8 mouse cellular contexts compared by ENCODE assay signal in the genomic region with DNA sequence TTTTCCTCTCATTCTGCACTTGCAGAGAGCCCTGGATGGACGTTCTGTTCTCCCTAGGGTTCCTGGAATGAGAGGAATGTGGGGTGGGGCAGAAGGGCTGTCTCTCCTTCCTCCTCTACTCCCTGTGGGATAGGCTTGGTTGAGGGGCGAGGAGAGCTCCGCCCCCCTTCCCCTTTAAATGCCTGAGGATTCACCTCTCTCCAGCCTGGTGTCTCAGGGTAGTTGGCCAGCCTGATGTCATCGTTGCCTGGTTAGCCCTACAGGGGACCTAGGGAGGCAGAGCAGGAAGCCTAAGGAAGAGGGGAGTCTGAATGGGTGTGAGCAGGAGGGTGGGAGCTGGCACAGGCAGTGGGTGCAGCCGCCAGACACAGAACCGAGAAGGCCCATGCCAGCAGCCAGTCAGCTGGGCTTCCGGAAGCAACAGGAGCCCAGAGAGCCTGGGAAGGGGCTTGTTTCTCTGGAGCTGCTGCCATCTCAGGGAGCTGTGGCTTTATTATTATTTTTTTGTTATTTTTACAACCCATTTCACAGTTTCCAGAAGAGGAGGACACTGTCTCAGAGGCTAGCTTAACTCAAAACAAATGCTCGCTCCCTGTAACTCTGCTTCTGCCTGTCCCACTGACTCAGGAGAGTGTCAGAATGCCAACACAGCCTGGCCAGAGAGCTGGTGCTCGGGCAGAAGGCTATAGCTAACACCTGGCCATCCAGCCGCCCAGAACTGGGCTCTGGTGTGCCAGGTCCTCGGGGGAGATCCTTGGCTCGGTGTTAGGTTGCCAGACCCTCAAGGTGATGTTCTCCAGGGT. TPM values are rescaled to one million over a fixed set of nuclear protein-coding genes. Genes with fewer than 3 reads are reported as not detected.
DNase-seq lines count a peak whose midpoint lies in the region; ATAC-seq lines count a peak whose summit lies in the region.

No protein-coding gene starts in this region.

- H3K4me2 ChIP-seq in embryonic facial prominence, embryonic 12.5 days (replicated peaks): 0 out of 2 replicates have a peak overlapping the region, but pooled peaks have one; percentile 7
- H3K4me2 ChIP-seq in intestine, embryonic 15.5 days (replicated peaks): peak overlapping the region; percentile 40

- no peak for ATAC-seq in embryonic facial prominence, embryonic 12.5 days (ENCODE audit: insufficient number of reproducible peaks, insufficient read depth, low FRiP score, low TSS enrichment)
- ATAC-seq in intestine, embryonic 15.5 days: peak; percentile 70

- intact Hi-C loops in heart, postnatal 25 days (cut with DNase I): no loop called here

- DNase-seq in heart, embryonic 10.5 days (ENCODE audit: low spot score): no peak
- no peak for DNase-seq in heart, postnatal 25 days (ENCODE audit: low spot score)
- peak; percentile 69 for DNase-seq in lung, postnatal 14 days
- no peak for DNase-seq in left cerebral cortex, adult 18-20 months (ENCODE audit: low spot score in 2 of 2)
- no peak for DNase-seq in spleen, postnatal 36 days (ENCODE audit: low spot score in 2 of 2)
- no peak for DNase-seq in ovary, adult 18-20 months (ENCODE audit: low spot score)

- no peaks in the 10 kb centered on the region for H3K9me3 ChIP-seq in heart, embryonic 10.5 days
- no peaks in the 10 kb centered on the region for H3K9me3 ChIP-seq in embryonic facial prominence, embryonic 12.5 days
- H3K9me3 ChIP-seq in intestine, embryonic 15.5 days: no peaks in the 10 kb centered on the region

- peak overlapping the region; percentile 30; the same call in 1 of the 2 replicates for H3K4me3 ChIP-seq in heart, embryonic 10.5 days
- no peak overlapping the region for H3K4me3 ChIP-seq in embryonic facial prominence, embryonic 12.5 days
- 0 out of 2 replicates have a peak overlapping the region, but pooled peaks have one; percentile 10 for H3K4me3 ChIP-seq in intestine, embryonic 15.5 days (replicated peaks)

- WGBS in heart, embryonic 10.5 days: 41% methylated on average over 12 of the region's 12 CpGs
- 41% methylated on average over 12 of the region's 12 CpGs for WGBS in embryonic facial prominence, embryonic 12.5 days
- 47% methylated on average over 12 of the region's 12 CpGs for WGBS in intestine, embryonic 15.5 days

- no peaks in the 10 kb centered on the region; the same call in 1 of the 2 replicates for H3K36me3 ChIP-seq in heart, embryonic 10.5 days
- no peaks in the 10 kb centered on the region for H3K36me3 ChIP-seq in embryonic facial prominence, embryonic 12.5 days
- no peaks in the 10 kb centered on the region for H3K36me3 ChIP-seq in intestine, embryonic 15.5 days

- H3K27me3 ChIP-seq in heart, embryonic 10.5 days (ENCODE audit: insufficient read depth, poor library complexity, severe bottlenecking): no peaks in the 10 kb centered on the region
- H3K27me3 ChIP-seq in embryonic facial prominence, embryonic 12.5 days: no peaks in the 10 kb centered on the region
- no peaks in the 10 kb centered on the region for H3K27me3 ChIP-seq in intestine, embryonic 15.5 days (replicated peaks)

- H3K4me1 ChIP-seq in heart, embryonic 10.5 days: peaks cover 97% of the 10 kb centered on the region
- peaks cover 95% of the 10 kb centered on the region for H3K4me1 ChIP-seq in embryonic facial prominence, embryonic 12.5 days
- H3K4me1 ChIP-seq in intestine, embryonic 15.5 days (replicated peaks): peaks cover 79% of the 10 kb centered on the region

- no peak overlapping the region for H3K9ac ChIP-seq in embryonic facial prominence, embryonic 12.5 days
- H3K9ac ChIP-seq in intestine, embryonic 15.5 days: no peak overlapping the region

- peak overlapping the region; percentile 50 for H3K27ac ChIP-seq in heart, embryonic 10.5 days
- H3K27ac ChIP-seq in embryonic facial prominence, embryonic 12.5 days: peak overlapping the region; percentile 69
- H3K27ac ChIP-seq in intestine, embryonic 15.5 days: peak overlapping the region; percentile 68

RNA-seq across cellular contexts. Expression of gene Bahcc1, which starts 20.3 kb away (rescaled TPM):
- 7.7 and 12.9 TPM in 2 replicates for polyA plus RNA-seq in heart, embryonic 10.5 days (2016; fragmentation: Nextera tagmentation; extraction: Ambion mirVana)
- 1 to 10 TPM; 7.8 to 8.3 TPM for total RNA-seq in heart, postnatal 25 days (2021)
- polyA plus RNA-seq in embryonic facial prominence, embryonic 12.5 days (2016; fragmentation: Nextera tagmentation; extraction: Ambion mirVana): 16.8 and 18.8 TPM in 2 replicates
- 5.8 and 7.1 TPM in 2 replicates for polyA plus RNA-seq in intestine, embryonic 15.5 days (2015; fragmentation: Nextera tagmentation; extraction: Ambion mirVana)
- total RNA-seq in left cerebral cortex, adult 18-20 months (2021): 10 to 100 TPM; 18.8 to 19.0 TPM
